Mouse (Mus musculus) olfactory bulb, adult 2 months (tissue): ENCODE results near the gene Slc26a5. TPM values are rescaled to one million over a fixed set of nuclear protein-coding genes. Genes with fewer than 3 reads are reported as not detected.

Experiments used
- H3K27ac ChIP-seq: fragments of 200-500 bp; 2 replicates; pipeline ENCODE4 v1.5.1; 2012; ENCODE audit warnings: low read depth, low read length; ENCODE audit not compliant: insufficient read depth
- H3K4me1 ChIP-seq: fragments of 200-500 bp; 2 replicates; pipeline ENCODE4 v1.6.1; 2012; ENCODE audit warnings: low read length; ENCODE audit not compliant: control insufficient read depth, insufficient read depth
- H3K4me3 ChIP-seq: fragments of 200-500 bp; 2 replicates; pipeline ENCODE4 v1.5.1; 2012; ENCODE audit warnings: mild to moderate bottlenecking, low read depth, low read length, moderate library complexity; ENCODE audit not compliant: insufficient read depth
- CTCF ChIP-seq: fragments of 200-500 bp; IDR thresholded peaks from 2 replicates; pipeline ENCODE4 v1.5.1; 2012; ENCODE audit warnings: low read depth, mild to moderate bottlenecking, low read length, moderate library complexity; ENCODE audit not compliant: insufficient read depth
- POLR2A ChIP-seq: fragments of 200-500 bp; IDR thresholded peaks from 2 replicates; pipeline ENCODE4 v1.6.1; 2012; ENCODE audit warnings: mild to moderate bottlenecking, low read depth, low read length, moderate library complexity; ENCODE audit not compliant: insufficient read depth
- WGBS: fragments of 180-500 bp; shearing (Covaris S2); methylation state at CpG from one replicate; pipeline ENCODE4 v1.1.7; 2018; 5-methylcytosine and 5-hydroxymethylcytosine counted together
- polyA plus RNA-seq: library from polyadenylated mRNA; stranded (reverse); fragments of >200 nt; gene quantifications from 2 replicates; pipeline ENCODE4 v1.2.4, GENCODE M21; 2012; ENCODE audit warnings: low replicate concordance; ENCODE audit not compliant: missing spikeins, insufficient read depth, insufficient read length

The Slc26a5 gene
- polyA plus RNA-seq, 1 experiment, result not detected

- no peaks in the 10 kb centered on the region for H3K4me1 ChIP-seq
- WGBS, result 80% methylated on average over 3 of the region's 3 CpGs
- no peak for TF ChIP-seq CTCF
- TF ChIP-seq POLR2A, result no peak
Observed at GRCm38 (mm10) chr5:21894168-21894567, 28.8 kb upstream of the Slc26a5 start.

GRCm38 (mm10) chr5:21866750-21867149 lies 1.3 kb upstream of the Slc26a5 start:
- WGBS, result 68% methylated on average over 8 of the region's 8 CpGs
- H3K27ac ChIP-seq, result no peak overlapping the region
- H3K4me1 ChIP-seq, result peaks cover 7% of the 10 kb centered on the region
- TF ChIP-seq POLR2A (no peak), CTCF (no peak)
- H3K4me3 ChIP-seq, result no peak overlapping the region

More at GRCm38 (mm10) chr5:21894168-21894567, 28.8 kb upstream of the Slc26a5 start:
- H3K27ac ChIP-seq, result no peak overlapping the region
- no peak overlapping the region for H3K4me3 ChIP-seq

- H3K27ac ChIP-seq, result no peak overlapping the region
- H3K4me1 ChIP-seq, result peaks cover 7% of the 10 kb centered on the region
- TF ChIP-seq CTCF, result no peak
- no peak for TF ChIP-seq POLR2A
- H3K4me3 ChIP-seq, result no peak overlapping the region
- WGBS, result 16% methylated on average over 6 of the region's 6 CpGs
Observed at GRCm38 (mm10) chr5:21866311-21866712, 908 bp upstream of the Slc26a5 start.

GRCm38 (mm10) chr5:21858653-21859052 lies 6.8 kb downstream of the Slc26a5 start:
- Histone ChIP-seq H3K4me3 (no peak overlapping the region), H3K4me1 (no peaks in the 10 kb centered on the region), H3K27ac (no peak overlapping the region)
- WGBS, result 89% methylated on average over 7 of the region's 7 CpGs
- no peak for TF ChIP-seq CTCF
- no peak for TF ChIP-seq POLR2A

GRCm38 (mm10) chr5:21851679-21852340 lies 13.6 kb downstream of the Slc26a5 start:
- Histone ChIP-seq H3K4me1 (0 out of 2 replicates have a peak, but pooled peaks cover 2% of the 10 kb centered on the region), H3K27ac (no peak overlapping the region), H3K4me3 (no peak overlapping the region)
- TF ChIP-seq POLR2A (no peak), CTCF (no peak)
- 25% methylated on average over 10 of the region's 10 CpGs for WGBS

GRCm38 (mm10) chr5:21847438-21847837 lies 18.0 kb downstream of the Slc26a5 start:
- TF ChIP-seq CTCF (no peak), POLR2A (no peak)
- Histone ChIP-seq H3K4me3 (no peak overlapping the region), H3K27ac (no peak overlapping the region), H3K4me1 (0 out of 2 replicates have a peak, but pooled peaks cover 2% of the 10 kb centered on the region)
- WGBS, result 88% methylated on average over 6 of the region's 6 CpGs

- no peak overlapping the region for H3K4me3 ChIP-seq
- no peak for TF ChIP-seq POLR2A
- no peak for TF ChIP-seq CTCF
- WGBS, result 90% methylated on average over 20 of the region's 20 CpGs
Observed at GRCm38 (mm10) chr5:21846616-21847290, 18.7 kb downstream of the Slc26a5 start.

GRCm38 (mm10) chr5:21844676-21845075 lies 20.7 kb downstream of the Slc26a5 start:
- WGBS, result 73% methylated on average over 4 of the region's 4 CpGs
- H3K4me1 ChIP-seq, result no peaks in the 10 kb centered on the region
- no peak overlapping the region for H3K4me3 ChIP-seq
- no peak for TF ChIP-seq POLR2A
- no peak for TF ChIP-seq CTCF
- no peak overlapping the region for H3K27ac ChIP-seq

More at GRCm38 (mm10) chr5:21846616-21847290, 18.7 kb downstream of the Slc26a5 start:
- Histone ChIP-seq H3K4me1 (0 out of 2 replicates have a peak, but pooled peaks cover 2% of the 10 kb centered on the region), H3K27ac (no peak overlapping the region)

GRCm38 (mm10) chr5:21831761-21832160 lies 33.6 kb downstream of the Slc26a5 start:
- TF ChIP-seq CTCF (no peak), POLR2A (no peak)
- Histone ChIP-seq H3K4me3 (no peak overlapping the region), H3K4me1 (no peaks in the 10 kb centered on the region), H3K27ac (no peak overlapping the region)
- WGBS, result 85% methylated on average over 3 of the region's 3 CpGs

- H3K4me3 ChIP-seq, result no peak overlapping the region
- no peak for TF ChIP-seq CTCF
- TF ChIP-seq POLR2A, result no peak
- no peaks in the 10 kb centered on the region for H3K4me1 ChIP-seq
- no peak overlapping the region for H3K27ac ChIP-seq
- whole genome bisulfite sequencing, result 72% methylated on average over 4 of the region's 4 CpGs
Observed at GRCm38 (mm10) chr5:21828855-21829254, 36.5 kb downstream of the Slc26a5 start.
